15 mouse cellular contexts compared by ENCODE assay signal in the genomic region with DNA sequence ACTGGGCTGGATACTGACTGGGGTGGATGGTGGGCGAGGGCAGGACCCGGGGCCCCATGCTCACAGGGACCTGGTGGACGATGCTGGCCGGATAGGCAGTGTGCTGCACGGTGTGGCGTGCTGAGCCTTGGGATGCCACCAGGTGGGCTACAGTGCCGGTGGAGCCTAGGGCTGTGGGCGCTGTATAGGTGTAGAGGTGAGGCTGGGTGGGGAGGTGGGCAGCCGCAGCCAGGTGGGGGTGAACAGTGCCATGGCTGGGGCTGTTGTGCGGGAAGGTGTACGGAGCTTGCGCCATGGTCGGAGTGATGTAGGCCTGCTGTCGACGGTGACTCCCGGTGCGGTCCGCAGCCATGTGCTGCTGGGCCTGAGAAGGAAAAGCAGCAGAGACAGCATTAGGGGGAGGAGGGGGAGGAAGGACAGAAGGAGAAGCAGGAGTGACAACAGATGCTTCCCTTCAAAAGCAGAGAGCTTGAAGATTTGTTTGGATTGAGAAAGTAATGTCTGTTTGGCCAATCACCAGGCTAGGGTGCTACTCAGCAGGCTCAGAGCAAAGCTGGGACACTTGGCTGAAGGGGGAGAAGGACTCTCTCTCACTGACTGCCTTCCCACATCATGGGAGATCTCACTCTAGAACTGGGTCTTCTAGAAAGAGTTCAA. TPM values are rescaled to one million over a fixed set of nuclear protein-coding genes. Genes with fewer than 3 reads are reported as not detected.
DNase-seq lines count a peak whose midpoint lies in the region; ATAC-seq and TF ChIP-seq lines count a peak whose summit lies in the region.
"Had no signal": no experiment of that assay in that cellular context is flagged by ENCODE, and none has a peak within 500 bp of the region (broad histone marks: within the 10 kb centered on the region; RNA-seq: fewer than 3 reads in every experiment).

No protein-coding gene starts in this region.

- H3K4me2 ChIP-seq in embryonic facial prominence, embryonic 14.5 days (ENCODE audit: low read depth, low read length), result no peak overlapping the region
- no peak overlapping the region for H3K4me2 ChIP-seq in lung, postnatal 0 days (replicated peaks; ENCODE audit: low read depth, low read length)
- H3K4me2 ChIP-seq: limb, embryonic 15.5 days; neural tube, embryonic 13.5 days had no signal

- no peaks in the 10 kb centered on the region for H3K27me3 ChIP-seq in embryonic facial prominence, embryonic 14.5 days (replicated peaks; ENCODE audit: control insufficient read depth, insufficient read depth, low read length)
- H3K27me3 ChIP-seq in embryonic facial prominence, embryonic 10.5 days (replicated peaks; ENCODE audit: low read depth, poor library complexity, severe bottlenecking), result no peaks in the 10 kb centered on the region
- H3K27me3 ChIP-seq in lung, postnatal 0 days (replicated peaks; ENCODE audit: insufficient read depth, low read length), result no peaks in the 10 kb centered on the region
- H3K27me3 ChIP-seq: limb, embryonic 15.5 days; megakaryocyte, embryonic 14.5 days; neural tube, embryonic 13.5 days had no signal

- TF ChIP-seq CTCF in lung, postnatal 0 days (IDR thresholded peaks at IDR 0.05), result no peak

- H3K27ac ChIP-seq in embryonic facial prominence, embryonic 14.5 days (replicated peaks; ENCODE audit: low read depth, low read length), result no peak overlapping the region
- H3K27ac ChIP-seq in embryonic facial prominence, embryonic 10.5 days (replicated peaks), result no peak overlapping the region
- H3K27ac ChIP-seq in lung, postnatal 0 days (ENCODE audit: low read length), result no peak overlapping the region
- H3K27ac ChIP-seq: heart, adult 2 months; limb, embryonic 15.5 days; neural tube, embryonic 13.5 days had no signal

- H3K9ac ChIP-seq in embryonic facial prominence, embryonic 14.5 days (ENCODE audit: low read depth, low read length), result no peak overlapping the region
- no peak overlapping the region for H3K9ac ChIP-seq in lung, postnatal 0 days (replicated peaks; ENCODE audit: low read depth)
- H3K9ac ChIP-seq: limb, embryonic 15.5 days; neural tube, embryonic 13.5 days had no signal

- TF ChIP-seq EP300 in lung, postnatal 0 days (IDR thresholded peaks at IDR 0.05), result no peak

- peak; percentile 35; the same call in 1 of the 2 replicates for ATAC-seq in embryonic facial prominence, embryonic 14.5 days (ENCODE audit: low read depth)
- ATAC-seq in lung, postnatal 0 days, result peak; percentile 76

- no peaks in the 10 kb centered on the region for H3K9me3 ChIP-seq in embryonic facial prominence, embryonic 14.5 days (ENCODE audit: control insufficient read depth, low read length)
- H3K9me3 ChIP-seq in embryonic facial prominence, embryonic 10.5 days, result no peaks in the 10 kb centered on the region
- H3K9me3 ChIP-seq in lung, postnatal 0 days (ENCODE audit: low read length), result no peaks in the 10 kb centered on the region
- H3K9me3 ChIP-seq: limb, embryonic 15.5 days; megakaryocyte, embryonic 14.5 days; neural tube, embryonic 13.5 days had no signal

- H3K4me1 ChIP-seq in embryonic facial prominence, embryonic 14.5 days (ENCODE audit: control insufficient read depth, insufficient read depth, low read length), result no peaks in the 10 kb centered on the region
- H3K4me1 ChIP-seq in embryonic facial prominence, embryonic 10.5 days, result peaks cover 21% of the 10 kb centered on the region
- H3K4me1 ChIP-seq in lung, postnatal 0 days (ENCODE audit: insufficient read depth, low read depth, low read length), result no peaks in the 10 kb centered on the region
- H3K4me1 ChIP-seq: neural tube, embryonic 13.5 days had no signal

- H3K4me3 ChIP-seq in embryonic facial prominence, embryonic 14.5 days (ENCODE audit: low read depth, low read length), result no peak overlapping the region
- H3K4me3 ChIP-seq in embryonic facial prominence, embryonic 10.5 days, result no peak overlapping the region
- no peak overlapping the region for H3K4me3 ChIP-seq in lung, postnatal 0 days (ENCODE audit: low read depth, low read length)
- H3K4me3 ChIP-seq: heart, adult 2 months; limb, embryonic 15.5 days; neural tube, embryonic 13.5 days had no signal

- no peak for DNase-seq in embryonic facial prominence, embryonic 14.5 days (ENCODE audit: low spot score)
- DNase-seq in embryonic facial prominence, embryonic 10.5 days (ENCODE audit: low spot score), result no peak
- peak; percentile 47 for DNase-seq in layer of hippocampus, adult 9-10 months (ENCODE audit: low spot score)
- DNase-seq in layer of hippocampus, postnatal 25 days (ENCODE audit: extremely low spot score in 1 of 2, low spot score in 1 of 2), result no peak
- DNase-seq in ZHBTc4 (ENCODE audit: low read depth, low spot score), result peak; percentile 23
- DNase-seq in lung, postnatal 0 days (ENCODE audit: low spot score), result peak; percentile 79
- DNase-seq in ovary, adult 18-20 months (ENCODE audit: low spot score), result no peak
- no peak for DNase-seq in thymus, adult 18-20 months
- DNase-seq: heart, postnatal 4 days; thymus, adult 2 months had no signal

- H3K36me3 ChIP-seq in embryonic facial prominence, embryonic 14.5 days (ENCODE audit: control insufficient read depth, insufficient read depth, low read length), result peaks cover 75% of the 10 kb centered on the region
- H3K36me3 ChIP-seq in embryonic facial prominence, embryonic 10.5 days (replicated peaks), result peaks cover 94% of the 10 kb centered on the region
- H3K36me3 ChIP-seq in lung, postnatal 0 days (ENCODE audit: insufficient read depth, low read length), result peaks cover 26% of the 10 kb centered on the region

- WGBS in embryonic facial prominence, embryonic 14.5 days, result 95% methylated on average over 17 of the region's 18 CpGs
- 96% methylated on average over 18 of the region's 18 CpGs for WGBS in embryonic facial prominence, embryonic 10.5 days
- 84% methylated on average over 18 of the region's 18 CpGs for WGBS in lung, postnatal 0 days

RNA-seq across cellular contexts. Expression of gene Clec2l, which starts 35.5 kb away (rescaled TPM):
- polyA plus RNA-seq in embryonic facial prominence, embryonic 14.5 days (2014; fragmentation: Nextera tagmentation; extraction: Ambion mirVana), result 2.7 and 3.3 TPM in 2 replicates
- 0.82 and 0.97 TPM in 2 replicates for polyA plus RNA-seq in embryonic facial prominence, embryonic 10.5 days (2016; fragmentation: Nextera tagmentation; extraction: Ambion mirVana)
- total RNA-seq in layer of hippocampus, postnatal 25 days (2021), result 10 to 100 TPM; 78.5 to 83.7 TPM
- 1.1 and 1.6 TPM in 2 replicates for polyA plus RNA-seq in lung, postnatal 0 days (2015; fragmentation: Nextera tagmentation; extraction: Ambion mirVana)
- total RNA-seq: common myeloid progenitor, adult 5-6 weeks had no signal

Comparison
In these comparisons a context has a peak if more than half of its experiments do, and no peak if none do; other contexts are left out.
1. DNase-seq: peak in layer of hippocampus, adult 9-10 months (single experiment), ZHBTc4 (single experiment) and lung, postnatal 0 days (single experiment); none in embryonic facial prominence, embryonic 14.5 days (single experiment), embryonic facial prominence, embryonic 10.5 days (single experiment), layer of hippocampus, postnatal 25 days (0 of 2), ovary, adult 18-20 months (single experiment) and thymus, adult 18-20 months (0 of 2).